Mouse (Mus musculus) ES-E14 (cell line): ENCODE measurements around the gene Cep170.

ENCODE experiments used
- HCFC1 ChIP-seq: IDR thresholded peaks from 2 replicates; pipeline ENCODE4 v1.6.1; 2012; ENCODE audit warnings: low read length, inconsistent platforms, borderline replicate concordance; ENCODE audit not compliant: insufficient read depth
- ZNF384 ChIP-seq: IDR thresholded peaks from 2 replicates; pipeline ENCODE4 v1.6.1; 2012; ENCODE audit warnings: low read depth, low read length, inconsistent platforms

GRCm38 (mm10) chr1:176835501-176836294, 21.8 kb upstream of the Cep170 start:
- TF ChIP-seq ZNF384 (no peak), HCFC1 (no peak)
